Mouse (Mus musculus) forebrain, embryonic 16.5 days (tissue): ENCODE measurements around the gene Camp. TPM values are rescaled to one million over a fixed set of nuclear protein-coding genes. Genes with fewer than 3 reads are reported as not detected.
"Not testable (repeated sequence)": the region's sequence is repeated elsewhere in the genome, so short reads cannot be mapped to it uniquely, and the experiment has no call there.

Experiments used
- ATAC-seq: fragments of 200-750 bp; cut with Nextera tagmentation; 2 replicates; pipeline ENCODE4 v1.8.0; 2017; ENCODE audit warnings: mild to moderate bottlenecking, moderate library complexity
- H3K27ac ChIP-seq: fragments of 300-500 bp; sonication (generic); 2 replicates; pipeline ENCODE4 v1.5.1; 2014; ENCODE audit warnings: low read length, control low read depth
- H3K27me3 ChIP-seq: fragments of 300-500 bp; sonication (generic); replicated peaks from 2 replicates; pipeline ENCODE4 v1.6.1; 2014; ENCODE audit warnings: low read length; ENCODE audit not compliant: control insufficient read depth, insufficient read depth
- H3K36me3 ChIP-seq: fragments of 300-500 bp; sonication (generic); 2 replicates; pipeline ENCODE4 v1.6.1; 2014; ENCODE audit not compliant: control insufficient read depth, insufficient read depth
- H3K4me1 ChIP-seq: fragments of 300-500 bp; sonication (generic); replicated peaks from 2 replicates; pipeline ENCODE4 v1.6.1; 2014; ENCODE audit warnings: low read length; ENCODE audit not compliant: control insufficient read depth, insufficient read depth
- H3K4me2 ChIP-seq: fragments of 300-500 bp; sonication (generic); 2 replicates; pipeline ENCODE4 v1.6.1; 2014; ENCODE audit warnings: mild to moderate bottlenecking, low read length, control low read depth
- H3K4me3 ChIP-seq: fragments of 300-500 bp; sonication (generic); replicated peaks from 2 replicates; pipeline ENCODE4 v1.5.1; 2014; ENCODE audit warnings: mild to moderate bottlenecking, low read length, control low read depth
- H3K9ac ChIP-seq: fragments of 300-500 bp; sonication (generic); replicated peaks from 2 replicates; pipeline ENCODE4 v1.6.1; 2014; ENCODE audit warnings: low read depth, low read length, control low read depth
- H3K9me3 ChIP-seq: fragments of 300-500 bp; sonication (generic); 2 replicates; pipeline ENCODE4 v1.6.1; 2016; ENCODE audit warnings: low read length; ENCODE audit not compliant: control insufficient read depth
- WGBS: fragments of 180-500 bp; shearing (Covaris S2); extraction: QIAGEN DNeasy Blood & Tissue Kit; methylation state at CpG from one replicate; pipeline ENCODE4 v1.1.7; 2014; 5-methylcytosine and 5-hydroxymethylcytosine counted together
- microRNA-seq: library from miRNA; unstranded; fragments of <30 nt; microRNA quantifications from one replicate; pipeline ENCODE4, GENCODE M21; 2017
- polyA plus RNA-seq: library from polyadenylated mRNA; unstranded; fragments of >200 nt; fragmentation: Nextera tagmentation; extraction: Ambion mirVana; gene quantifications from 2 replicates; pipeline ENCODE4 v1.2.1, GENCODE M21; 2015

Gene Camp
- polyA plus RNA-seq, 1 experiment from 2014 or later, result not detected

- Histone ChIP-seq H3K4me2 (no peak overlapping the region), H3K36me3 (no peaks in the 10 kb centered on the region), H3K9ac (no peak overlapping the region), H3K27me3 (no peaks in the 10 kb centered on the region), H3K4me1 (no peaks in the 10 kb centered on the region), H3K4me3 (no peak overlapping the region), H3K27ac (no peak overlapping the region), H3K9me3 (no peaks in the 10 kb centered on the region)
- 38% methylated on average over 7 of the region's 7 CpGs for WGBS
- ATAC-seq, result peak; percentile 61; the same call in 1 of the 2 replicates
These were observed 36.0 kb downstream of the Camp start for GRCm38 (mm10) chr9:109813424-109813823.

GRCm38 (mm10) chr9:109811980-109812379 is 37.4 kb downstream of the Camp start, which contains the start of gene Spink8:
TSS of gene Spink8 (plus strand) at chr9:109812280.
- Histone ChIP-seq H3K9me3 (no peaks in the 10 kb centered on the region), H3K36me3 (no peaks in the 10 kb centered on the region)
- ATAC-seq, result no peak

GRCm38 (mm10) chr9:109807898-109808297 is 41.5 kb downstream of the Camp start:
- no peaks in the 10 kb centered on the region for H3K9me3 ChIP-seq
- no peak overlapping the region for H3K27ac ChIP-seq
- H3K4me2 ChIP-seq, result no peak overlapping the region
- no peak overlapping the region for H3K4me3 ChIP-seq
- 58% methylated on average over 3 of the region's 3 CpGs for WGBS
- H3K9ac ChIP-seq, result no peak overlapping the region
- H3K36me3 ChIP-seq, result no peaks in the 10 kb centered on the region
- no peaks in the 10 kb centered on the region for H3K27me3 ChIP-seq
- no peak for ATAC-seq
- H3K4me1 ChIP-seq, result no peaks in the 10 kb centered on the region

More at GRCm38 (mm10) chr9:109811980-109812379, 37.4 kb downstream of the Camp start, which contains the start of gene Spink8:
- no peaks in the 10 kb centered on the region for H3K27me3 ChIP-seq
- H3K4me2 ChIP-seq, result no peak within 1 kb of the TSS
- H3K4me1 ChIP-seq, result no peaks in the 10 kb centered on the region
- H3K4me3 ChIP-seq, result no peak within 1 kb of the TSS
- 53% methylated on average over 1 of the region's 1 CpGs for WGBS
- H3K9ac ChIP-seq, result no peak within 1 kb of the TSS
- H3K27ac ChIP-seq, result no peak within 1 kb of the TSS

GRCm38 (mm10) chr9:109806695-109807293 is 42.6 kb downstream of the Camp start:
- H3K4me3 ChIP-seq, result no peak overlapping the region
- no peak overlapping the region for H3K4me2 ChIP-seq
- no peaks in the 10 kb centered on the region for H3K27me3 ChIP-seq
- no peak for ATAC-seq
- 89% methylated on average over 2 of the region's 2 CpGs for WGBS
- H3K4me1 ChIP-seq, result no peaks in the 10 kb centered on the region
- H3K36me3 ChIP-seq, result no peaks in the 10 kb centered on the region
- no peak overlapping the region for H3K27ac ChIP-seq
- H3K9ac ChIP-seq, result no peak overlapping the region
- no peaks in the 10 kb centered on the region for H3K9me3 ChIP-seq

GRCm38 (mm10) chr9:109806260-109806659 is 43.2 kb downstream of the Camp start:
- no peak overlapping the region for H3K4me2 ChIP-seq
- H3K27ac ChIP-seq, result no peak overlapping the region
- H3K4me3 ChIP-seq, result no peak overlapping the region
- H3K36me3 ChIP-seq, result no peaks in the 10 kb centered on the region
- H3K27me3 ChIP-seq, result no peaks in the 10 kb centered on the region
- 50% methylated on average over 1 of the region's 1 CpGs for WGBS
- no peaks in the 10 kb centered on the region for H3K9me3 ChIP-seq
- H3K9ac ChIP-seq, result no peak overlapping the region
- no peak for ATAC-seq
- H3K4me1 ChIP-seq, result no peaks in the 10 kb centered on the region

DNA sequence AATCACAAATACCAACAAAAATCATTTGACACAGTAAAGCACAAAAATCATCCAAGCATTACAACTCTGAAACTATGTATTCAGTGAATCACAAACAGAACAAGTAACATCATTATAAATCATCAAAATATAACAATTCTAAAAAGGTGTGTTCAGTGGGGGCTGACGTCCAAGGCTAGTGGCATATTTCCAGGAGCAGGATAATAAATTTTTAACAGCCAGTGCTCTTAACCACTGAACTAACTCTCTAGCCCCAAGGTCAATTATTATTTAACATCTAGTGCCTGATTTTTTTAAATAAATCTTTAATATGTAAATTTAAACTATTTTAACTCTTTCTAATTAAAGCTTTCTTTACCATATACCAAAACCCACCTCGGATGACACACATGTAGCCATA is 43.8 kb downstream of the Camp start:
- H3K4me1 ChIP-seq, H3K27me3 ChIP-seq, H3K36me3 ChIP-seq, H3K4me2 ChIP-seq, H3K9me3 ChIP-seq, H3K4me3 ChIP-seq, H3K27ac ChIP-seq, ATAC-seq, H3K9ac ChIP-seq: not testable (repeated sequence)
- 89% methylated on average over 2 of the region's 2 CpGs for whole genome bisulfite sequencing

GRCm38 (mm10) chr9:109798051-109798450 is 51.4 kb downstream of the Camp start:
- Histone ChIP-seq H3K27me3 (no peaks in the 10 kb centered on the region), H3K27ac (no peak overlapping the region), H3K36me3 (no peaks in the 10 kb centered on the region), H3K9ac (no peak overlapping the region), H3K4me3 (no peak overlapping the region), H3K4me2 (no peak overlapping the region), H3K9me3 (no peaks in the 10 kb centered on the region), H3K4me1 (no peaks in the 10 kb centered on the region)
- ATAC-seq, result no peak
- WGBS, result 96% methylated on average over 1 of the region's 1 CpGs

Small RNA genes lying within 50 kb of the gene (microRNA-seq; reads per million reads assigned to microRNA genes)
- gene Mir7089, result 1.5 reads per million

Other genes starting within 250 kb of the Camp start
- 0.27 TPM in 1 of 2 replicates, not detected in the other for gene Fbxw24, start 223.6 kb downstream of the Camp start, polyA plus RNA-seq
- gene Fbxw25, start 185.0 kb downstream of the Camp start, polyA plus RNA-seq, result not detected in 2 replicates
- gene Fbxw18, start 146.9 kb downstream of the Camp start, polyA plus RNA-seq, result not detected in 2 replicates
- gene Fbxw26, start 103.5 kb downstream of the Camp start, polyA plus RNA-seq, result not detected in 2 replicates
- gene Fbxw27, start 58.9 kb downstream of the Camp start, polyA plus RNA-seq, result not detected in 2 replicates
- gene Spink8, start 37.3 kb downstream of the Camp start, polyA plus RNA-seq, result not detected in 2 replicates
- gene Nme6, start 16.9 kb downstream of the Camp start, polyA plus RNA-seq, result 60.1 and 68.4 TPM in 2 replicates
- 16.1 and 20.1 TPM in 2 replicates for gene Cdc25a, start 26.0 kb upstream of the Camp start, polyA plus RNA-seq
- gene Map4, start 81.8 kb upstream of the Camp start, polyA plus RNA-seq, result 137 and 144 TPM in 2 replicates